Mouse (Mus musculus) cerebellum, postnatal 4 days (tissue): ENCODE results near the gene Mgarp.
"Not testable (repeated sequence)": the region's sequence is repeated elsewhere in the genome, so short reads cannot be mapped to it uniquely, and the experiment has no call there.

Source experiments
- DNase-seq, 2 experiments: peaks; one replicate each; pipeline ENCODE4 v3.0.0; 2022; ENCODE audit warnings: low spot score in 2 of 2, mixed read lengths in 1 of 2

The Mgarp gene

DNA sequence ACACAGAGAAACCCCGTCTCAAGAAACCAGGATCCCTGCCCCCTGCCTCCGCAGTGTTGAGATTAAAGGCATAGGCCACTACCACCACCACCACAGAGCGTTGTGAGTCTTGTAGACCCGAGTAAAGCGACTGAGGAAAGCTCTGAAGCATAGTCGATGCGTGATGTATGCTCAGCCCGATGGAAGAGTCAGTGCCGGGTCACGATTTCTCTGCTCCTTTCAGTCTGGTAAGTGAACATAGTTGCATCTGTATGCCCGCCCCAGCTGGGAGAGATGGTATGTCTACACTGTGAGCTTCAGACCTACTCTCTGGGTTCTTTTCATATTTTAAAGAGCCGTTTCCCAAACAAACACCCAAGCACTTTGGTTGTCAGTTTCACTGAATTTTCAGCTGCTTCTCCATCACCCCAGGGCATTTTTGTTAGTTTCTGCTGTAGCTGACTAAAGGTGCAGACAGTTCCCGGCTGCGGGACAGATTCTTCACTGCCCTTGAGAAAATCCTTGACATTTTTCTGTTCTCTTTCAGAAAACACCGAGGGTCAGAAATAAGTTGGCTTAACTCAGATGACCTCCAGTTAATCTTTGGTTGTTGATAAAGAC lies 1.3 kb upstream of the Mgarp start:
- DNase-seq = no peak

DNA sequence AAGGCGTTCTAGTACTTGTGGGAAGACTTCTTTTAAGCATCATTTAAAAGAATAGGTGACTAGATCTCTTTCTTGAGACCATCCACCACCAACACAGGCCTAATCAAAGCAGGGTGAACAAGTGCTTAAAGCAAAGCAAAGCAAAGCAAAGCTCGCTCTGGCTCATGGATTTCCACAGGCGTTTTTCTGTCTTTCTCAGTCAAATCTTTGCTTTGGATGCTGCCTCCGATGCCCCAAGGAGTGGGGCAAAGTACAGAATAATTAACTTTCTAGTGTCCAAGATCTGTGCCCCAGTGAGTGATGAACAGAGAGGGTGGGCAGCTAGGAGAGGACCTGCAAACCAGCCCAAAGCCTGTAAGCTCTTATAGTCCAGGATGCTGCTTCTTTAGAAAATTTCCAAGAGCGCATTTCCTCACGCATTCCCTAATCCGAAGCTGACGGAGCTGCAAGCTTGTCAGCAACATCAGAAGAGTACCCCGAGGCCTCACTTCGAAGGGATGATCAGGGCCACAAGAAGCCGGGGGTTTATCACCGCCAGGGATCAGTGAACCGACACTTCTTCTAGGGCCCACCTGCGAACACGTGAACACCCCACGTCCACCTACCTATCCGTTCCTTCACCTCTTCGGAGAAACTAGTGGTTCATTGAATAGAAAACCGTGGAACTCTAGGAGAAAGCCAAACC lies 935 bp downstream of the Mgarp start:
- no peak for DNase-seq

DNA sequence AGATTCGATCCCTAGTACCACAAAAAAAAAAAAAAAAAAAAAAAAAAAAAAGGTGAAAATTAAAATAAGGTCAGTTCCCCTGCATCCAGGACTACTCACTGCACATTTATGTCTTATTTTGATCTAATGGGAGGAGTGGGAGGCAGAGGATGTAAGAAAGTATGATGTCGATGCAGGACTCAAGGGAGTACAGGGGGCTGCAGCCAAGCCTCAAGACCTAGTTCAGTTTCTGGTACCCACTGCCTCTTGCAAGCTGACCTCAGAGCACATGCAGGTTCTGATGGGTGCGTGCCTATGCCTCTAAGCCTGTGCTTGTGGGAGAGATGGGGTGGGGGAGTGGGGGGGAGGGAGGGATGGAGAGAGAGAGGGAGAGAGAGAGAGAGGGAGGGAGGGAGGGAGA lies 1.7 kb downstream of the Mgarp start:
- no peak for DNase-seq

DNA sequence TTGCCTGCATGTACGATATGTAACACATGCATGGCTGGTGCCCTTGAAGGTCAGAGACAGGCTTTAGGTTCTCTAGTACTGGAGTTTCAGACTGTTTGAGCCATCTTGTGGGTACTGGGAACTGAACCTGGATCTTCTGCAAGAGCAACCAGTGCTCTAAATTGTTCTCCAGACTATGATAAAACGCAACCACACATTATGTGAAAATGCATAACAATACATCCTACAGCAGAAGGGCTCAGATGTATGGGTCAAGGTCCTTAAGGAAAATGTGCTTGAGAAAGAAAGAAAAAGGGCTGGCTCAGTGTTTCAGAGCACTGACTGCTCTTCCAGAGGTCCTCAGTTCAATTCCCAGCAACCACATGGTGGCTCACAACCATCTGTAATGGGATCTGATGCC lies 2.9 kb downstream of the Mgarp start:
- no peak for DNase-seq

DNA sequence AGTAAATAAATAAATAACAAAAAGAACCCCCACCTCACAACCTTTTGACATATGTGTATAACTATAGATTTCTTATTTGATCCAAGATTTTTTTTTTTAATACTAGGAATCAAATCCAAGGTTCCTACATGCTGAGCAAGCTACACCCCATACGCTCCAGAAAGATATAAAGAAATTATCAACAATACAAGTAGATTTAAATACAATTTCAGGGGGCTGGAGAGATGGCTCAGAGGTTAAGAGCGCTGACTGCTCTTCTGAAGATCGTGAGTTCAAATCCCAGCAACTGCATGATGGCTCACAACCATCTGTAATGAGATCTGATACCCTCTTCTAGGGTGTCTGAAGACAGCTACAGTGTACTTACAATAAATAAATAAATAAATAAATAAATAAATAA lies 3.5 kb downstream of the Mgarp start:
- DNase-seq = not testable (repeated sequence)

DNA sequence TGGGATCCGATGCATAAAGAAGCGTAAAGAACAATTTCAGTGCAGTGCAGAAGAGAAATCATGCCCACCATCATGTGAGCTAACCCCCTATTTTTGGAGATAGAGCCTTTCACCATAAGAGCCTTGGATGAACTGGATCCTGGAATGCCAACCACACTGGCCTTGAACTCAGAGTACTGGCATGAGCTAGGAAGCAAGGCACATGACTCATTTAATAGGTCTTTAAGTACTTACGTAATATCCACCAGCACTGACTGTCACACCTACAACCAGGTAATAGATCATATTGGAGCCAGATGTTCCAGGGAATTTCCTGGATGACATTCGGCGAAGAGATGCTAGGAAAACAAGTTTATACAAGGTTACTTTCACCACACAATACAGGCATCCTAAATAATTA lies 4.9 kb downstream of the Mgarp start:
- no peak for DNase-seq

DNA sequence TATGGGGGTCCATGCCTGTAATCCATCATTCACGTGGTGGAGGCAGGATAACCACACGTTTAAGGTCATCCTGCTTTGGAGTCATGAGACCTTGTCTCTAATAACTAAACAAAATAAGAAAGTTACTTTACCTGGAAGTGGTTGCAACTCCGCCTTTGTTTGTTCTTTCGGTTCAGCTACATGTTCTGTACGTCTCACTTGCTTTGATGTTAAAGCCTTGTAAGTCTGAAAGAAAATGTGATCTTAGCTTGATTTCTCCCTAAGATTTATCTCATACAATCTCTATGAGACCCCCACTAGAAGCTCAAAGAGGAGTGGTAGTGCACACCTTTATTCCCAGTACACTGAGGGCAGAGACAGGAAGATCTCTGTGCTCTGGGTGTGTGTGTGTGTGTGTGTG lies 5.4 kb downstream of the Mgarp start:
- no peak for DNase-seq

DNA sequence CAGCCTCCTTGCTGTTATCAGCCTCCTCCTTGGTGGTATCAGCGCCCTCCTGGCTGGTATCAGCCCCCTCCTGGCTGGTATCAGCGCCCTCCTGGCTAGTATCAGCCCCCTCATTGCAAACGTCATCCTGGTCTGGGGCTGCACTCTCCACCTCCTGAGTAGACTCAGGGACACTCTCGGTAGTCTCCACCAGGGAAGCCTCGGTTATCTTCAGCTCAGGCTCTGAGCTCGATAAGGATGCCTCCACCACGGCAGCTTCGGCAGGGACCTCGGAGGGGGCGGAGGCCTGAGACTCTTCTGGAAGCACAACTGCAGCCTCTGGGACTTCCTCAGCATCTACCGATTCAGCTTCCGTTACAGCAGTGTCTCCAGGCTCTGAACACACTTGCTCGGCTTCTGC lies 7.6 kb downstream of the Mgarp start:
- no peak for DNase-seq

DNA sequence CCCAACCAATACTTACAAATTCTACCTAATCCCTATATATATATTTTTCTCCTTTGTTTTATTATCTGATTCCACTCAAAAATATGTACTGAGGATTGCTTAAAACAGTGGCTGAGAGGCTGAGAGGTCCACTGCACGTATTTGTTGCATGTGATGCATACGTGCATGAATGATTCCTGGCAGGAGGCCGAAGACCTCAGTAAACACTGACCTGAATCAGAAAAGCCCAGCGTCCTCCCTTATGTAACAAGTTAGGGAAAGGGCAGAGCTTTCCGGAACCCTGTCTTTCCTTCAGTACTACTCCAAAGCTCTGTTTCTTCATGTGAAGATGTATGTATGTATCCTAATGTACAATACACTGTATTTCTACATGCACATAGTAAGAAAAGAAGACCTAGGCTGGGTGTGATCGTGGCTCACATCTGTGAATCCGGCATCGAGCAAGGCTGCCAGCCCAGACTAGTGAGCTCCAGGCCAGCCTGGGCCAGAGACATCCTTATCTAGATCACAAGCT lies 8.6 kb downstream of the Mgarp start:
- no peak for DNase-seq

DNA sequence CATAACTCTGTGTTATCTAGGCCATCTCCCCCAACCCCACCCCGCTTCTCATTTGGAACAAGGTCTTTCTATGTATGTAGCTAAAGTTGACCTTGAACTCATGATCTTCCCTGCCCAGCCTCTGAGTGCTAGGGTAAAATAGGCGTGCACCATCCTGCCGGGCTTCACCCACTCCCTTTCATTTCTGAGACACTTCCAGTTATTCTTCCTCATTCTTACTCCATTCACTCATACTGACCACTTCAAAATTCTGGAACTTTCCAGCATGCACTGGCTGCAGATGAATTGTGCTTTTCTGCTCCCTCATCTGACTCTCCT lies 9.4 kb downstream of the Mgarp start:
- no peak for DNase-seq

DNA sequence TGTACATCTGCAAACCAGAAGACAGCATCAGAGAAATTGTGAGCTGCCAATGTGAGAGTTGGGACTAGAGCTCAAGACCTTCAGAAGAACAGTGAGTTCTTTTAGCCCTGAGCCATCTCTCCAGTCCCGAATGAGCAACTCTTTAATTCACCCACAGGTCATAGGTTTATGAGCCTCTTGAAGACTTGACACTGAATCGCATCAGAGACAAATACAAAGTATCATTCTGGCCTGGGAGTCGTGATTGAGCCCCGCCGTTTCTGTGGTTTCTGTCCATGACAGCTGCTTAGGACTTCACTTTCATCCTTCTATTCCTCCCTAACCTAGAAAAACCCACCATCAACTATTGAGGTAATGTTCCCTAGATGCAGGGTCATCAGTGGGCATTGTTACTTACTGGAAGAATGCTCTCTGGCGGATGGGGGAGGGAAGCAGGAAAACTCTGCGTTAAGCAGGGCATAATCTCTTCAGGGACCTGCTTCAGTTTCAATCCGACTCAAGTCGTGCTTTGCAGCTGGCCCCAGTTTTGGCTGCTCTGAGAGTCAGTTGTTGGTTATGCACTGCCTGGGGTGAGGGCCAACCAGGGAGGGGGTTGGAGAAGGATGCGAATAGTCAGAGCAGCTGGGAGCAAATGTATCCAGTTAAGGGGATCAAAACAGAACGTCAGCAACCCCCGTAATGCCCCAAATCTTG lies 10.0 kb downstream of the Mgarp start:
- DNase-seq = no peak

DNA sequence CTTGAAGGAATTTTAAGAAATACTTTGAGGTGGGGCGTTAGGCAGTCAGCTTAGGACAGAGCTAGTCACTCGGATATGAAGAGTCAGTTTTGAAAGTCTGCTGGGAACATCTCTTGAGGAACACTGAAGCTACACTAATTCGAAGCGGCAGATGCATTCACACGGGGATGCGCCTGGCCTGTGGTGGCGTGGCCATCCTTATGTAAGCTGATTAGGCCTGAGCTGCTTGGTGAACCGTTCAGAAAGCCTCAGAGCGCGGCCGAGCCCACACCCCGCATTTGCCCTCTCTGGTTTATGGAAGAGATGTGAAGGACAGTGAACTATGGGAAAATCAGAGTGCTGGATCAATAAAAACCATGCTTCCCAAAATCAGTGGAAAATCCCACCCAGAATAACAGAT lies 13.1 kb downstream of the Mgarp start:
- peak in 1 of 2 experiments; percentile 40 for DNase-seq

DNA sequence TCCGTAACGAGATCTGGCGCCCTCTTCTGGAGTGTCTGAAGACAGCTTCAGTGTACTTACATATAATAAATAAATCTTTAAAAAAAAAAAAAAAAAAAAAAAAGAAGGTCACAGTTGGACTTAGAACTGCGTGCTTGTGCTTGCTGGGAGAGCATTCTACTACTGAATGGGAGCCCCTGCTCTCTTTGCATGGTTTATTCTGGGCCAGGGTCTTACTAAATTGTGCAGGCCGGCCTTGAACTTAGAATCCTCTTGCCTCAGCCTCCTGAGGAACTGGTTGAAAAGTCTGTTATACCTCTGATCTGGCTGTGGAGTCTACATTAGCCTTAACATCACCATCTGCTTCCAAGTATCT lies 15.9 kb downstream of the Mgarp start:
- DNase-seq = no peak

DNA sequence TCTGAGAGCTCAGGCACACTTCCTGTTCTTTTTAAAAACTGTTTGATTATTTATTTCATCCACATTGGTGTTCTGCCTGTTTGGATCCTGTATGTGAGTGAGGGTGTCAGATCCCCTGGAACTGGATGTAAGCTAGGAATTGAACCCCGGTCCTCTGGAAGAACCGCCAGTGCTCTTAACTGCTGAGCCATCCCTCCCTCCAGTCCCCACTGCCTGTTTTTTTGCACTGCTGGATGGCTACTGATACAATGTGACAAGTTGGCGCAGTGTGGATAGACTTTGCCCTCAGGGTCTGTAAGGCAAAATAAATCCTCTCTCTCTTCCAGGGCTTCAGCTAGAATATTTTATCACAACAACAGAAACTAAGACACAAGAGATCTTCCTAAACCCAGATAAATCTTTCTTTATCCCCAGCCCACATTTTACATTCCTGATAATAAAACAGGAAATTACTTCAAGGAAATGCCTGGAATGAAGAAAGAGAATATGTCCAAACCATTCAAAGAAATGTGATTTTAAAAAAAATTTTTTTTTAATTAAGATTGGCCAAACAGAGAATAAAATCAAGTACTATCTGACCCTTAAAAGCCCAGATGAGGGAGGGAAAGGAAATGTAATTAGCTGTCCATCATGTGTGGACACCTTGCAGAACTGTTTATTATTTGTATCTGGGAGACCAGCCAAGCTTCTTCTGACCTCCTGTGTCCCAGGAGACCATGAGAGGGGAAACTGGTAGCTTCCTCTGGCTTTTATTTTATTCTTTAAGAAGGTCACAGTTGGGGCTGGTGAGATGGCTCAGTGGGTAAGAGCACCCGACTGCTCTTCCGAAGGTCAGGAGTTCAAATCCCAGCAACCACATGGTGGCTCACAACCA lies 16.5 kb downstream of the Mgarp start:
- no peak for DNase-seq

DNA sequence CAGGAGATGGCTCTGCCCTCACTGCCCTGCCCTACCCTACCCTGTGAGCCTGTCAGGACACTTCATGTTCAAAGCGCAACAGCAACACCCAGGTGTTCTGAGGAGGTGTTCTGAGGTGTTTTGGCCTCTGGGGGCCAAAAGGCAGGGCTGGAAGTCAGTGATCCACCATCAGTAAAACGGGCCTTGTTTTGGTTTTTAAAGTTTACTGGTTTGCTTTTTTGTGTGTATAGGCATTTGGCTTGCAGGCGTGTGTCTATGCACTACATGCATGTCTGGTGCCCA lies 17.9 kb downstream of the Mgarp start:
- DNase-seq = no peak

DNA sequence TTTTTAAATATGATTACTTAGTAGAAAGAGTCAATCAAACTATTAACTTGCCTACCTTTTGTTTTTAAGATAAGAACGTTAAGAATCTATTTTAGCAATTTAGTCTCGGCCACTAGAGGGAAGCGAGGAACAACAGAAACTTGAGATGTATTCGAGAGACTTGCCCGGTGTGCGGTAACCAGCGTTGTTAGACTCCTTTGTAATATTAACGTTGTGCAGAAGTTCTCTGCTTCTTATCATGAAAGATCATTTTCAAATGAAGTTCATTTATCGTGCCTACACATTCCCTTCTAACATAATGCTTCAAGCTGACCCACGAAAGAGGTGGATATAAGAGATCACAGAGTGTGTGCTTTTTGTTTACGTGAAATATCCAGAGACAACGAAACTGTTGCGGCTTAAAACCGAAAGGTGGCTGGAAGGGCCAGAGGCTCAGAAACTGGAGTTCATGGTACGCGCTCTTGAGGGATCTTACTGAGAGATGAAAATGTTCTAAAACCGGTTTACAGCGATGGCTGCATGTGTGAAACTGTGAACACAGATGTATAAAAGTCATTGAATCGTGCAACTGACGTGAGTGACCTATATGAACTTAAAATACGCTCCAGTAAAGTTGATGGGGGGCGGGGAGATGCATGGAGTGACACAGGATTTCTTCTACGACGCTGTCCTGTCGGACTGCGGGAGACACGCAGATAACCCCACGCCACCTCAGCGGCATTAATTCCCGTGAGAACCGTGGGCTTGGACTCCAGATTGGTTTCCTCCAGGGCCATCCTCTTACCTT lies 18.5 kb downstream of the Mgarp start:
- no peak for DNase-seq

DNA sequence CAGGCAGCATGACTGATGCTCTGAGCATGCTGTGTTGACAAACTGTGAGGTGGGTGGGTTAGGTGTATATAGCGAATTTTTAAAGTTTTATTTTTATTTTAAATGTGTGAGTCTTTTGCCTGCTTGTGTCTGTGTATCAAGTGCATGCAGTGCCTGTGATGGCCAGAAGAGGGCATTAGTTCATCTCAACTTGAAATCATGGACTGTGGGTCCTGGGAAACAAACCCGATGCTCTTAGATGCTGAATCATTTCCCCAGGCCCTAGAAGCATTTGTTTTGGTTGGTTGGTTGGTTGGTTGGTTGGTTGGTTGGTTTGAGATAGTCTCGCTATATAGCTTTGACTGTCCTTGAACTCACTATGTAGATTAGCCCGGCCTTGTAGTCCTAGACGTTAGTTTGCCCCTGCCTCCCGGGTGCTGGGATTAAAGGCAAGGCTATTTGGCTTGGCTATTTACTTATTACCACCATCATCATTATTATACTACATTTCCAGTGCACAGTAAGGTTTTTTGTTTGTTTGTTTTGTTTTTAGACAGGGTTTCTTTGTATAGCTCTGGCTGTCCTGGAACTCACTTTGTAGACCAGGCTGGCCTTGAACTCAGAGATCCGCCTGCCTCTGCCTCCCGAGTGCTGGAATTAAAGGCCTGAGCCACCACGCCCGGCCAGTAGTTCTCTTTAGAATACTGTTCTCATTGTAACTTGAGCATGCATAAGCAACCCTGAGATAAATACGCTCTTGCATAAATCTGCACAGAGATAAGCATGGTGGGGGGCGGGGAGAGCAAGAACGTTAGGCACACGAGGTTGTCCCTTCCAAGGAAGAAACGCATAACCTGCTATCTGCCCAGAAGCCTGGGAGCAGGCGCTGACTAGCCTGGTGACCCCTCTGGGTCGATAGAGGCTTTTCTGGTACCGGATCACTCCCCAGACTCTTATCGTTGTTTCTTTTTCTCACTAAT lies 21.0 kb downstream of the Mgarp start:
- peak in 1 of 2 experiments; percentile 61 for DNase-seq

DNA sequence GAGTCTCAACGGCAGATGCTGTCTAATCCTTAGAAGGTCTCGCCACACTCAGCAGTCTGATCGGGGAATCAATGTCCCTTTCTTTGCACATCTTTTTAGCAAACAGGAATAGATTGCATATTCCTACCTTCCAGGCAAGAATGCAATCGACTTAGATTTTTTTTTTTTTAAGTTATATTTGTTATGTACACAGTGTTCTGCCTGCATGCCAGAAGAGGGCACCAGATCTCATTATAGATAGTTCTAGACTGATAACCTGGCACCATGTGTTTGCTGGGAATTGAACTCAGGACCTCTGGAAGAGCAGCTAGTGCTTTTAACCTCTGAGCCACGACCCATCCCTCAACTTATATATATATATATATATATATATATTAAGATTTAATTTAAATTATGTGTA lies 23.0 kb downstream of the Mgarp start:
- DNase-seq = no peak

DNA sequence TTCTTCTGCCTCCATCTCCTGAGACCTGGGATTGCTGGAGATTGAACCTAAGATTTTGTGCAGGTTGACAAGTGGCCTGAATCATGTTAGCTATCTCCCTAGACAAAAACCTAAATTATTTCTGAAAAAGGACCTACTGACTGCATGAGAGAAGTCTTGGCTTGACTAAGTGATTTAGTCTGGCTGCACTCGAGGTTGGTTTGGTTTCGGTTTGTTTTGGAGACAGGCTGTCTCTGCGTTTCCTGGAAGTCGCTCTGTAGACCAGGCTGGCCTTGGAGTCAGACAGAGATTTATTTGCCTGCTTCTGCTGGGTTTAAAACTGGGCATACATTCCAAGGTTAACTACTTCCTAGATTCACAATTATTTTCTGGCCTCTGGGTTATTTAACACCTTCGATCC lies 23.7 kb downstream of the Mgarp start:
- DNase-seq = no peak

DNA sequence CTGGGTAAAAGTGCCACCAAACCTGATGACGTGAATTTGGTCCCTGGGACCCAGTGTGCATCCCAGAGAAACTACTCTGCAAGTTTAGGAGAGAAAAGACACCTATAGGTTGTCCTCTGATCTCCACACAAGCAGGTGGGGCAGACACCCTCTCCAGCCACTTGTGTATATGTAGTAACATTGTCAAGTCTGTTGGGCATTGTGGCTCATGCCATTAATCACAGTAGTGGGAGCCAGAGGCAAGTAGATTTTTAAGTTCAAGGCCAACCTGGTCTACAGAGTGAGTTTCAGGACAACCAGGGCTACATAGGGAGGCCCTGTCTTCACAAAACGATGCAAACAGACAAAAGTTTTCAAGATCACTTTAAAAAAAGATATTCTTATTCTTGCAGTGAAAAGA lies 24.7 kb downstream of the Mgarp start:
- DNase-seq = no peak

DNA sequence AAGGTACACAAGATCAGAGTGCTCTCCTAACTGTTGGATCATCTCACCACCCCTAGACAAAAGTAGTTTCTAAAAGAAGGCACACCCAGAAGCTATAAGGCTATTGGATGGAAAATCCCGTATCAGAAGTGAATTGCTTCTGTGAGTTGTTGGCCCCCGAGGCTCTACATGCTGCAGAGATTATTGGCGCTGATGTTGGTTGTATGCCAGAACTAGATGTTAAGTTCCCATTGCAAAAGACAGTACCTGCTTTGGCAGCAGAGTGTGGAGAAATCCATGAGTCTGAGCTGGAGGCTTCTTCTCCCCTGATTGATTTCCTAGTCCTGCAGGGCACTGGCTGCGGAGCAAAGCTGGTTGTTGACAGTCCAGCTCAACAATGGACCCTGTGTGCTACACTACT lies 28.5 kb downstream of the Mgarp start:
- no peak for DNase-seq
